Mouse (Mus musculus): ENCODE measurements around the gene Golgb1. TPM values are rescaled to one million over a fixed set of nuclear protein-coding genes. Genes with fewer than 3 reads are reported as not detected.

The Golgb1 gene
- polyA plus RNA-seq, 1 experiment, result 45.0 TPM

DNA sequence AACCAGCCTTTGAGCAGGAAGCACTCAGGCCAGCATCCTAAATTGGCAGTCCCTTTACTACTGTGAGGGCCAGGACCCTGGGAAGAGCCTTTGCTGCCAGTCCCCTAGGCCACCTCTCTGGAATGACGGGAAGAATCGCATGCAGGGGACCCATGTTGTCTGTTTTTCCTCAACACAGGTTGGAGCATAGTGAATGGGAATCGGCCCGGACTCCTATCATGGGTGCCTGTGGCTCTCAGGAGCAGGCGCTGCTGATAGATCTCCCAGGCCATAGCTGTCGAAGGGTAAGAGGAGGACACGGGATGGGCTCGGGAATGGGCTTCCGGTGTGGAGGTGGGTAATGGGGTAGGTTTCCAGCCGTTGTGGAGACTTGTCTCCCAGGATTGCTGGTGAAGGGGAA lies 56.4 kb downstream of the Golgb1 start:
- DNase-seq (ENCODE audit: low read depth), result no peak
- TF ChIP-seq POLR2A (IDR thresholded peaks at IDR 0.05; ENCODE audit: borderline replicate concordance, extremely low read depth, insufficient read depth, insufficient read length, poor library complexity, severe bottlenecking) (no peak), CTCF (IDR thresholded peaks at IDR 0.05; ENCODE audit: borderline replicate concordance, extremely low read depth, insufficient read depth, insufficient read length) (no peak)

- TF ChIP-seq POLR2A (IDR thresholded peaks at IDR 0.05; ENCODE audit: borderline replicate concordance, extremely low read depth, insufficient read depth, insufficient read length, poor library complexity, severe bottlenecking), result no peak
- TF ChIP-seq CTCF (IDR thresholded peaks at IDR 0.05; ENCODE audit: borderline replicate concordance, extremely low read depth, insufficient read depth, insufficient read length), result no peak
- no peak for DNase-seq (ENCODE audit: low read depth)
Observed at GRCm38 (mm10) chr16:36931976-36932375, 57.0 kb downstream of the Golgb1 start.

GRCm38 (mm10) chr16:36932546-36932945 lies 57.6 kb downstream of the Golgb1 start:
- no peak for DNase-seq (ENCODE audit: low read depth)
- TF ChIP-seq POLR2A (IDR thresholded peaks at IDR 0.05; ENCODE audit: borderline replicate concordance, extremely low read depth, insufficient read depth, insufficient read length, poor library complexity, severe bottlenecking) (no peak), CTCF (IDR thresholded peaks at IDR 0.05; ENCODE audit: borderline replicate concordance, extremely low read depth, insufficient read depth, insufficient read length) (no peak)

DNA sequence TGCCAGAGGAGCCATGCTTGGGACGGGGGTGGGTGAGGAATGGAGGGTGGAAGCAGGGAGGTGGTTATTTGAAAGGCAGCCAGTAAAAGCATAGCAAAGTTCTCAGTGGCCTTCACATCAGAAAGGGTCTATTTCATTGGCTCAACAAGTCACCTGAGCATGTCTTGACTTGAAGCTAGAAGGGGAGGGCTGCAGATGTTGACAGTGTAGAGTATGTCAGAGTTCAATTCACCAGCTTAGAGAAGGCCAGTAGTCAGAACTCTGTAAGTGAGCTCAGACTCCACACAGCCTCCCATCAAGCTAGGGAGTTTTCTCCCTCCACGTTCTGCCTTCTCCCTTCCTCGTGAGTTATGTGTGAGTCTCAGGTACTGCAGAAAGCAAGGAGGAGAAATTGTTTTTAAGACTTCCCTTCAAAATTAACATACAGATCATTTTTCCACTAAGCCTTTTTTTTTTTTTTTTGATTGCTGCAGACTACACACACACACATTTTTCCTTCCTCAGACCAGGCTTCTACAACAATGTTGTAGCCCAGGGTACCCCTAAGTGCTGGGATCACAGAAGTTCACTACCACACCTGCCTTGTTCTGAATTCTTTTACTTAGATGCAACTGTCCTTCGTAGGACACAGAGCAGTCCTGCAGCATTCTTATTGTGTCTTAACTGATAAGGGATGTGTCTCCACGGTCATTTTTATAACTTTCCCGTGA lies 59.3 kb downstream of the Golgb1 start:
- DNase-seq (ENCODE audit: low read depth), result peak; percentile 3
- TF ChIP-seq CTCF (IDR thresholded peaks at IDR 0.05; ENCODE audit: borderline replicate concordance, extremely low read depth, insufficient read depth, insufficient read length) (no peak), POLR2A (IDR thresholded peaks at IDR 0.05; ENCODE audit: borderline replicate concordance, extremely low read depth, insufficient read depth, insufficient read length, poor library complexity, severe bottlenecking) (no peak)

DNA sequence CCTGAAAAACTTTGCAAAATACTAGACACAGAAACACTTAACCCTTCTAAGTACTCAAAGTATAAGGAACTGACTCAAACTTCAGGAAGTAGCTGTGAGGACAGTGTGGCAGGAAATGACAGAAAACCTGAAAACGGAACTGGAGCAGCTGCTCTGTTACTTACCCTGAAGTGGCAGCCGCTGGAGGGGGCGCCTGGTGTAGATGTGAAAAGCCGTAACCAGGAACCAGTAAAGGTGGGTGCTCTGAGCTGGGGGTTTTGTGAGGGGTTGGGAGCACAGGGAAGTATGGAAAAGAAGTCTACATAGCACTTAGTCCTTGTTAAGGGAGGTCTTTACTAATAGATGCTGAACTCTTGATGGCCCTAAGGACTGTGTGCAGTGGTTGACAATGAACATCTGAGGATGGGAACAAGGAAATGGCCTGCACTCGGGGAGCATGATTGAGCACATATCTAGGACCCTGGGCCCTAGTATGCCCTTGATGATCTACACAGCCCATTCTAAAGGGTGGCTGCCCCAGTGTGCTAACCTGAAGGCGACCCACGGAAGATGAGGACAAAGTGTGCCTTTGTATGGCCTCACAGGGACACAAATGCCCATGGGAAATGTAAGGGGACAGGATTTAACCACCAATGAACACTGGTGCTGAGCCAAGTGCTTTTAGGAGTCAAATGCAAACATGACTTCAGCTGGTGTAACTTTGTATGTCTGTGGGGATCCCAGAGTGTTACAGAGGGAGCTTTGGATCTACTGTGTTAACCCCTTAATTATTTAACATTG lies 60.1 kb downstream of the Golgb1 start, which contains the start of gene Hcls1:
Gene Hcls1, plus strand, starts transcription at position 143 of the 780 bp plus-strand sequence.
- no peak for TF ChIP-seq POLR2A (IDR thresholded peaks at IDR 0.05; ENCODE audit: borderline replicate concordance, extremely low read depth, insufficient read depth, insufficient read length, poor library complexity, severe bottlenecking)
- no peak for TF ChIP-seq CTCF (IDR thresholded peaks at IDR 0.05; ENCODE audit: borderline replicate concordance, extremely low read depth, insufficient read depth, insufficient read length)
- no peak for DNase-seq (ENCODE audit: low read depth)

GRCm38 (mm10) chr16:36935814-36936213 lies 60.9 kb downstream of the Golgb1 start:
- DNase-seq (ENCODE audit: low read depth), result no peak
- TF ChIP-seq CTCF (IDR thresholded peaks at IDR 0.05; ENCODE audit: borderline replicate concordance, extremely low read depth, insufficient read depth, insufficient read length) (no peak), POLR2A (IDR thresholded peaks at IDR 0.05; ENCODE audit: borderline replicate concordance, extremely low read depth, insufficient read depth, insufficient read length, poor library complexity, severe bottlenecking) (no peak)

DNA sequence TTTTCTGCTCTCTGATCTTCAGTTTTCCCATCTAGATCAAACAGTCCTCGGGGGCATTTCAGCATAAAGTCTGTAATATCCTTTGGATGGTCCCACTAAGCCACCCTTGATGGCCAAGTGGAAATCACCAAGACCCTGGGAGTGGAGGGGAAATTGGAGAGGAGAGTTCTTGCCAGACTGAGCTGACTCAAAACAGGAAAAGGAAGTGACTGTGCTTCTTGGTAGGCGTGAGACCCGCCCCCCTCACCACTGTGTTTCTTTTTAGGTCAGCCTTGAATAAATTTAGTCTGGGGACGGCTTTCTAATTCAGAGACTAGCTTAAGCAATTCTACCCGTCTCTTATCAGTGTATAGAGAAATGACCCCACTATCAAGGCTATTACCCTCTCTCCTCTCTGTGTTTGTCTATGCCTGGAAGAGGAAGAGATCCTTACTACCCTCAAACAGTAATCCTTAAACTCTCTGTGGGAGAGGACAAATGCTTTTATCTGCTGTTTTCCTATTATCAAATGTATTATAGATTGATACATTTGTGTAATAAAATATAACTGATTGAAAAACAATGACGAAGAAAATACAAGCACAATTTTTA lies 66.3 kb downstream of the Golgb1 start:
- no peak for DNase-seq (ENCODE audit: low read depth)
- TF ChIP-seq POLR2A (IDR thresholded peaks at IDR 0.05; ENCODE audit: borderline replicate concordance, extremely low read depth, insufficient read depth, insufficient read length, poor library complexity, severe bottlenecking), result no peak
- no peak for TF ChIP-seq CTCF (IDR thresholded peaks at IDR 0.05; ENCODE audit: borderline replicate concordance, extremely low read depth, insufficient read depth, insufficient read length)

- TF ChIP-seq POLR2A (IDR thresholded peaks at IDR 0.05; ENCODE audit: borderline replicate concordance, extremely low read depth, insufficient read depth, insufficient read length, poor library complexity, severe bottlenecking) (no peak), CTCF (IDR thresholded peaks at IDR 0.05; ENCODE audit: borderline replicate concordance, extremely low read depth, insufficient read depth, insufficient read length) (no peak)
Observed at GRCm38 (mm10) chr16:36941895-36942294, 67.0 kb downstream of the Golgb1 start.

DNA sequence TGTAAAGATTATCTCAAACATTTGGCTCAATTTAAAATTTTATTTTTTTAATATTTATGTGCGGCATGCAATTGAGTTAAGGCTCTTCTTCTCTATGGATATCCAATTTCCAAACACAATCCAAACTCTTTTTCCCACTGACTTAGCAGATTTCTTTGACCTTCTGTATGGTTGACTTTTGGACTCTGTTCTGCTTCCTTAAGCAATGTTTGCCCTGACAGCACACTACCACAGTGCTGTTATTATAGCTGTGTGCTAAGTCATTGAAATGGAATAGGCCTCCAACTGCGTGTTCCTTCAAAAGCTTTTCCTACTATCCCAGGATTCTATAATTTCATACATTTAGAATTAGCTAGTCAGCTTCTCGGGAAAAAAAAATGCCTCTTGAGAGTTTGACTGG lies 68.7 kb downstream of the Golgb1 start:
- TF ChIP-seq POLR2A (IDR thresholded peaks at IDR 0.05; ENCODE audit: borderline replicate concordance, extremely low read depth, insufficient read depth, insufficient read length, poor library complexity, severe bottlenecking) (no peak), CTCF (IDR thresholded peaks at IDR 0.05; ENCODE audit: borderline replicate concordance, extremely low read depth, insufficient read depth, insufficient read length) (no peak)
- DNase-seq (ENCODE audit: low read depth), result no peak

More at GRCm38 (mm10) chr16:36941895-36942294, 67.0 kb downstream of the Golgb1 start:
- peak; percentile 31 for DNase-seq (ENCODE audit: low read depth)

- TF ChIP-seq CTCF (IDR thresholded peaks at IDR 0.05; ENCODE audit: borderline replicate concordance, extremely low read depth, insufficient read depth, insufficient read length), result no peak
- no peak for TF ChIP-seq POLR2A (IDR thresholded peaks at IDR 0.05; ENCODE audit: borderline replicate concordance, extremely low read depth, insufficient read depth, insufficient read length, poor library complexity, severe bottlenecking)
Observed at GRCm38 (mm10) chr16:36944895-36945424, 70.0 kb downstream of the Golgb1 start.

More at GRCm38 (mm10) chr16:36944895-36945424, 70.0 kb downstream of the Golgb1 start:
- peak; percentile 49 for DNase-seq (ENCODE audit: low read depth)
